Mouse (Mus musculus) C2C12 (cell line): ENCODE results near the gene Rgs5. TPM values are rescaled to one million over a fixed set of nuclear protein-coding genes. Genes with fewer than 3 reads are reported as not detected.

Experiments
- H3K27me3 ChIP-seq: one replicate; pipeline ENCODE4 v1.6.1; 2011; ENCODE audit not compliant: control insufficient read depth, insufficient read depth, insufficient read length
- H3K36me3 ChIP-seq: one replicate; pipeline ENCODE4 v1.6.1; 2011; ENCODE audit not compliant: control insufficient read depth, insufficient read depth
- H3K4me3 ChIP-seq: one replicate; pipeline ENCODE4 v1.5.1; 2011; ENCODE audit warnings: mild to moderate bottlenecking, control low read depth; ENCODE audit not compliant: poor library complexity, insufficient read depth, severe bottlenecking
- H3K79me2 ChIP-seq: one replicate; pipeline ENCODE4 v1.6.1; 2011; ENCODE audit not compliant: control insufficient read depth, insufficient read depth
- H3K79me3 ChIP-seq: one replicate; pipeline ENCODE4 v1.6.1; 2011; ENCODE audit warnings: low read depth, control low read depth
- H3ac ChIP-seq: one replicate; pipeline ENCODE3; 2011; ENCODE audit warnings: low read depth; ENCODE audit not compliant: control insufficient read depth, insufficient read length
- CEBPB ChIP-seq: IDR thresholded peaks from one replicate; pipeline ENCODE4 v1.6.1; 2011; ENCODE audit warnings: low read depth, mild to moderate bottlenecking, control low read depth, moderate library complexity
- CTCF ChIP-seq: IDR thresholded peaks from one replicate; pipeline ENCODE4 v1.5.1; 2011; ENCODE audit not compliant: control insufficient read depth, insufficient read depth, insufficient read length
- FOSL1 ChIP-seq: IDR thresholded peaks from one replicate; pipeline ENCODE4 v1.8.0; 2011; ENCODE audit warnings: mild to moderate bottlenecking, low read length; ENCODE audit not compliant: poor library complexity, insufficient read depth, severe bottlenecking
- MAX ChIP-seq: IDR thresholded peaks from one replicate; pipeline ENCODE4 v1.6.1; 2011; ENCODE audit warnings: mild to moderate bottlenecking, control low read depth
- MYOD1 ChIP-seq: IDR thresholded peaks from one replicate; pipeline ENCODE4 v1.6.1; 2011; ENCODE audit warnings: low read depth; ENCODE audit not compliant: control insufficient read depth, insufficient read length
- MYOG ChIP-seq: IDR thresholded peaks from one replicate; pipeline ENCODE4 v1.6.1; 2011; ENCODE audit not compliant: control insufficient read depth, insufficient read length; ENCODE audit errors: extremely low read depth
- USF1 ChIP-seq: IDR thresholded peaks from one replicate; pipeline ENCODE4 v1.6.1; 2011; ENCODE audit warnings: low read depth, mild to moderate bottlenecking, control low read depth, moderate library complexity
- polyA plus RNA-seq: library from polyadenylated mRNA; unstranded; fragments of >200 nt; fragmentation: generic; extraction: Trizol; gene quantifications from one replicate; pipeline ENCODE4 v1.2.1, GENCODE M21; 2012; ENCODE audit warnings: missing spikeins

Rgs5 gene
- polyA plus RNA-seq, 1 experiment = 0.08 TPM

GRCm38 (mm10) chr1:169737231-169737630, 81.9 kb downstream of the Rgs5 start:
- H3K4me3 ChIP-seq = no peak overlapping the region
- no peaks in the 10 kb centered on the region for H3K36me3 ChIP-seq
- H3K27me3 ChIP-seq = no peaks in the 10 kb centered on the region
- no peaks in the 10 kb centered on the region for H3K79me3 ChIP-seq
- H3K79me2 ChIP-seq = no peaks in the 10 kb centered on the region
- TF ChIP-seq MAX = no peak
- TF ChIP-seq MYOD1 = no peak
- no peak for TF ChIP-seq USF1
- TF ChIP-seq CEBPB = no peak
- TF ChIP-seq CTCF = no peak
- no peak for TF ChIP-seq MYOG
- TF ChIP-seq FOSL1 = no peak
- H3ac ChIP-seq = no peak overlapping the region

GRCm38 (mm10) chr1:169741147-169741546, 85.8 kb downstream of the Rgs5 start:
- Histone ChIP-seq H3K4me3 (no peak overlapping the region), H3K27me3 (no peaks in the 10 kb centered on the region), H3K36me3 (no peaks in the 10 kb centered on the region), H3K79me3 (no peaks in the 10 kb centered on the region), H3ac (no peak overlapping the region), H3K79me2 (no peaks in the 10 kb centered on the region)
- TF ChIP-seq MYOG = no peak
- no peak for TF ChIP-seq MAX
- TF ChIP-seq MYOD1 = no peak
- no peak for TF ChIP-seq CEBPB
- TF ChIP-seq FOSL1 = no peak
- TF ChIP-seq CTCF = no peak
- TF ChIP-seq USF1 = no peak

Other genes starting within 250 kb of the Rgs5 start
- gene Nuf2, start 124.0 kb upstream of the Rgs5 start, polyA plus RNA-seq = 29.8 TPM
- gene Rgs4, start 92.1 kb downstream of the Rgs5 start, polyA plus RNA-seq = 1.1 TPM